Mouse (Mus musculus) cerebellum, adult 2 months (tissue): ENCODE results near the gene Paqr4.

Experiments
- CTCF ChIP-seq: fragments of 200-500 bp; IDR thresholded peaks from 2 replicates; pipeline ENCODE4 v1.5.1; 2011; ENCODE audit warnings: low read depth, mild to moderate bottlenecking, control low read depth, low read length, moderate library complexity, borderline replicate concordance; ENCODE audit not compliant: insufficient read depth
- POLR2A ChIP-seq: fragments of 200-500 bp; IDR thresholded peaks from 2 replicates; pipeline ENCODE4 v1.6.1; 2011; ENCODE audit warnings: low read length, control low read depth, borderline replicate concordance; ENCODE audit not compliant: insufficient read depth

DNA sequence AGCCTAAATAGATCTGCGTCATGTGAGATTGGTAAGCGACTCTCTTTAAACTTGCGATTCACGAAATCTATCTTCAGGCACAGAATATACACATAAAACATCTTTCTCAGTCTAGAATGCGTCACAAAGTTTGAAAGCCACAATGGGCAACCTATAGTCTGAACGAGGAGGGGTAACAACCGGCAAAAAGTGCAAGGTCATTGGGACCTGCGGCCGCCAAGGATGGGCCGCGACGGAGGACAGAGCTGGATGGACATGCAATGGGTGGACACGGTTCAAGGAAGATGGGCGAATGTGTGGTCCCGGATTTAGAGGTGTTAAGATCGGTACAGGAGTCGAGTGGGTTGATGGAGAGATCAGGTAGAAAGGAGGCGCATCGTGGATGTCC, 30.2 kb upstream of the Paqr4 start:
- TF ChIP-seq POLR2A (no peak), CTCF (no peak)
